Mouse (Mus musculus) hindbrain, embryonic 10.5 days (tissue): ENCODE measurements around the gene Hist1h2ae. TPM values are rescaled to one million over a fixed set of nuclear protein-coding genes. Genes with fewer than 3 reads are reported as not detected.

Source experiments
- DNase-seq: peaks from one replicate; pipeline ENCODE4 v3.0.0-alpha.2; 2017; ENCODE audit warnings: low spot score
- H3K27ac ChIP-seq: fragments of 300-500 bp; sonication (generic); 2 replicates; pipeline ENCODE4 v1.5.1; 2016; ENCODE audit warnings: mild to moderate bottlenecking, moderate library complexity
- H3K27me3 ChIP-seq: fragments of 300-500 bp; sonication (generic); 2 replicates; pipeline ENCODE4 v1.6.1; 2016; ENCODE audit warnings: mild to moderate bottlenecking; ENCODE audit not compliant: poor library complexity, insufficient read depth, severe bottlenecking
- H3K36me3 ChIP-seq: fragments of 300-500 bp; sonication (generic); 2 replicates; pipeline ENCODE4 v1.6.1; 2016; ENCODE audit warnings: mild to moderate bottlenecking, moderate library complexity
- H3K4me1 ChIP-seq: fragments of 300-500 bp; sonication (generic); replicated peaks from 2 replicates; pipeline ENCODE4 v1.6.1; 2016; ENCODE audit warnings: mild to moderate bottlenecking
- H3K4me3 ChIP-seq: fragments of 300-500 bp; sonication (generic); 2 replicates; pipeline ENCODE4 v1.5.1; 2016; ENCODE audit warnings: mild to moderate bottlenecking, moderate library complexity
- H3K9me3 ChIP-seq: fragments of 300-500 bp; sonication (generic); 2 replicates; pipeline ENCODE4 v1.6.1; 2016; ENCODE audit warnings: mild to moderate bottlenecking, moderate library complexity
- WGBS: fragments of 180-500 bp; shearing (Covaris S2); methylation state at CpG from one replicate; pipeline ENCODE4 v1.1.7; 2016; 5-methylcytosine and 5-hydroxymethylcytosine counted together
- polyA plus RNA-seq: library from polyadenylated mRNA; unstranded; fragments of >200 nt; fragmentation: Nextera tagmentation; extraction: Ambion mirVana; gene quantifications from 2 replicates; pipeline ENCODE4 v1.2.1, GENCODE M21; 2016

Gene Hist1h2ae
- polyA plus RNA-seq, 1 experiment from 2014 or later: 103 TPM

GRCm38 (mm10) chr13:23529480-23530165, 41.4 kb downstream of the Hist1h2ae start:
- H3K9me3 ChIP-seq: no peaks in the 10 kb centered on the region
- DNase-seq: no peak
- peak overlapping the region; percentile 98 for H3K27ac ChIP-seq
- H3K27me3 ChIP-seq: no peaks in the 10 kb centered on the region
- no peaks in the 10 kb centered on the region for H3K36me3 ChIP-seq
- peak overlapping the region; percentile 64 for H3K4me3 ChIP-seq
- 42% methylated on average over 2 of the region's 2 CpGs for WGBS
- peaks cover 51% of the 10 kb centered on the region for H3K4me1 ChIP-seq

- Histone ChIP-seq H3K27me3 (no peaks in the 10 kb centered on the region), H3K9me3 (no peaks in the 10 kb centered on the region), H3K27ac (no peak overlapping the region; the same call in 1 of the 2 replicates), H3K4me3 (peak overlapping the region; percentile 24), H3K4me1 (peaks cover 48% of the 10 kb centered on the region), H3K36me3 (no peaks in the 10 kb centered on the region)
- WGBS: 76% methylated on average over 5 of the region's 5 CpGs
- DNase-seq: peak; percentile 32
These were observed 42.0 kb downstream of the Hist1h2ae start for GRCm38 (mm10) chr13:23529005-23529404.

- H3K4me3 ChIP-seq: peak overlapping the region; percentile 53
- H3K27me3 ChIP-seq: no peaks in the 10 kb centered on the region
- H3K36me3 ChIP-seq: no peaks in the 10 kb centered on the region
- peak overlapping the region; percentile 84 for H3K27ac ChIP-seq
- no peaks in the 10 kb centered on the region for H3K9me3 ChIP-seq
- peak; percentile 92 for DNase-seq
- H3K4me1 ChIP-seq: peaks cover 31% of the 10 kb centered on the region
- WGBS: under 1% methylated on average over 17 of the region's 17 CpGs
These were observed 44.7 kb downstream of the Hist1h2ae start for GRCm38 (mm10) chr13:23526312-23526711.

- 2% methylated on average over 10 of the region's 10 CpGs for WGBS
- Histone ChIP-seq H3K4me1 (peaks cover 31% of the 10 kb centered on the region), H3K27me3 (no peaks in the 10 kb centered on the region), H3K27ac (peak overlapping the region; percentile 16; the same call in 1 of the 2 replicates), H3K36me3 (no peaks in the 10 kb centered on the region), H3K9me3 (no peaks in the 10 kb centered on the region), H3K4me3 (peak overlapping the region; percentile 53)
- peak; percentile 58 for DNase-seq
These were observed 45.1 kb downstream of the Hist1h2ae start for GRCm38 (mm10) chr13:23525901-23526300.

GRCm38 (mm10) chr13:23524654-23525053, 46.4 kb downstream of the Hist1h2ae start:
- peaks cover 28% of the 10 kb centered on the region for H3K4me1 ChIP-seq
- no peak overlapping the region for H3K27ac ChIP-seq
- peak; percentile 86 for DNase-seq
- H3K9me3 ChIP-seq: no peaks in the 10 kb centered on the region
- no peaks in the 10 kb centered on the region for H3K36me3 ChIP-seq
- H3K27me3 ChIP-seq: no peaks in the 10 kb centered on the region
- 8% methylated on average over 5 of the region's 5 CpGs for WGBS
- peak overlapping the region; percentile 23; the same call in 1 of the 2 replicates for H3K4me3 ChIP-seq

- no peak overlapping the region for H3K4me3 ChIP-seq
- no peak for DNase-seq
- no peaks in the 10 kb centered on the region for H3K27me3 ChIP-seq
- H3K4me1 ChIP-seq: peaks cover 22% of the 10 kb centered on the region
- H3K9me3 ChIP-seq: no peaks in the 10 kb centered on the region
- WGBS: 56% methylated on average over 5 of the region's 5 CpGs
- H3K27ac ChIP-seq: no peak overlapping the region
- H3K36me3 ChIP-seq: no peaks in the 10 kb centered on the region
These were observed 47.0 kb downstream of the Hist1h2ae start for GRCm38 (mm10) chr13:23523976-23524375.

- peaks cover 9% of the 10 kb centered on the region; the same call in 1 of the 2 replicates for H3K4me1 ChIP-seq
- peak overlapping the region; percentile 28; the same call in 1 of the 2 replicates for H3K4me3 ChIP-seq
- H3K27me3 ChIP-seq: no peaks in the 10 kb centered on the region
- H3K9me3 ChIP-seq: no peaks in the 10 kb centered on the region
- H3K27ac ChIP-seq: no peak overlapping the region
- no peaks in the 10 kb centered on the region for H3K36me3 ChIP-seq
- under 1% methylated on average over 14 of the region's 14 CpGs for WGBS
- DNase-seq: peak; percentile 79
These were observed 49.3 kb downstream of the Hist1h2ae start for GRCm38 (mm10) chr13:23521703-23522102.

Other genes starting within 250 kb of the Hist1h2ae start
- 42.3 and 54.0 TPM in 2 replicates for gene Zfp322a, start 202.0 kb downstream of the Hist1h2ae start, polyA plus RNA-seq
- 13.4 and 14.5 TPM in 2 replicates for gene Abt1, start 147.4 kb downstream of the Hist1h2ae start, polyA plus RNA-seq
- 0.04 TPM in 1 of 2 replicates, not detected in the other for gene Btn1a1, start 105.3 kb downstream of the Hist1h2ae start, polyA plus RNA-seq
- 0.29 and 0.35 TPM in 2 replicates for gene Btn2a2, start 82.4 kb downstream of the Hist1h2ae start, polyA plus RNA-seq
- 5.8 and 7.4 TPM in 2 replicates for gene Hist1h4h, start 40.2 kb downstream of the Hist1h2ae start, polyA plus RNA-seq
- gene Hist1h2af, start 37.3 kb downstream of the Hist1h2ae start, polyA plus RNA-seq: 7.8 and 9.2 TPM in 2 replicates
- gene Hist1h3g, start 35.8 kb downstream of the Hist1h2ae start, polyA plus RNA-seq: 3.3 and 6.0 TPM in 2 replicates
- gene Hist1h2bh, start 27.8 kb downstream of the Hist1h2ae start, polyA plus RNA-seq: 0.51 and 1.1 TPM in 2 replicates
- 0.92 and 1.1 TPM in 2 replicates for gene Hist1h3f, start 27.2 kb downstream of the Hist1h2ae start, polyA plus RNA-seq
- gene Hist1h4f, start 19.6 kb downstream of the Hist1h2ae start, polyA plus RNA-seq: 0.56 TPM in 1 of 2 replicates, not detected in the other
- 0.37 and 0.49 TPM in 2 replicates for gene Hist1h1d, start 18.0 kb downstream of the Hist1h2ae start, polyA plus RNA-seq
- gene Hist1h3e, start 8.9 kb downstream of the Hist1h2ae start, polyA plus RNA-seq: 5.3 and 5.6 TPM in 2 replicates
- 7.0 and 7.3 TPM in 2 replicates for gene Hist1h2bg, start 176 bp upstream of the Hist1h2ae start, polyA plus RNA-seq
- 4.7 and 5.1 TPM in 2 replicates for gene Hist1h2bf, start 3.0 kb upstream of the Hist1h2ae start, polyA plus RNA-seq
- gene Hist1h2ad, start 3.2 kb upstream of the Hist1h2ae start, polyA plus RNA-seq: 1.8 and 2.2 TPM in 2 replicates
- gene Hist1h3d, start 4.5 kb upstream of the Hist1h2ae start, polyA plus RNA-seq: 4.8 and 10.9 TPM in 2 replicates
- 101 and 107 TPM in 2 replicates for gene Hist1h4d, start 10.4 kb upstream of the Hist1h2ae start, polyA plus RNA-seq
- 2.5 and 2.7 TPM in 2 replicates for gene Hist1h2be, start 49.9 kb upstream of the Hist1h2ae start, polyA plus RNA-seq
- gene Hist1h1e, start 51.3 kb upstream of the Hist1h2ae start, polyA plus RNA-seq: 22.0 and 26.3 TPM in 2 replicates
- gene Hist1h2ac, start 112.7 kb upstream of the Hist1h2ae start, polyA plus RNA-seq: 0.80 and 1.2 TPM in 2 replicates
- gene Hist1h2bc, start 113.0 kb upstream of the Hist1h2ae start, polyA plus RNA-seq: 23.1 and 26.2 TPM in 2 replicates
- gene Hist1h1t, start 124.6 kb upstream of the Hist1h2ae start, polyA plus RNA-seq: not detected in 2 replicates
- gene Hist1h4c, start 127.2 kb upstream of the Hist1h2ae start, polyA plus RNA-seq: 5.4 TPM in 2 replicates
- gene Hfe, start 139.6 kb upstream of the Hist1h2ae start, polyA plus RNA-seq: 3.2 and 3.5 TPM in 2 replicates
- gene Hist1h1c, start 167.6 kb upstream of the Hist1h2ae start, polyA plus RNA-seq: 10.6 and 12.6 TPM in 2 replicates
- 6.9 and 8.6 TPM in 2 replicates for gene Hist1h3c, start 174.4 kb upstream of the Hist1h2ae start, polyA plus RNA-seq
- 1.8 and 2.4 TPM in 2 replicates for gene Hist1h2bb, start 175.5 kb upstream of the Hist1h2ae start, polyA plus RNA-seq
- gene Hist1h2ab, start 179.9 kb upstream of the Hist1h2ae start, polyA plus RNA-seq: 45.2 and 49.3 TPM in 2 replicates
- 5.5 and 8.8 TPM in 2 replicates for gene Hist1h3b, start 181.0 kb upstream of the Hist1h2ae start, polyA plus RNA-seq
- 4.9 and 5.4 TPM in 2 replicates for gene Hist1h4b, start 185.8 kb upstream of the Hist1h2ae start, polyA plus RNA-seq
- gene Hist1h4a, start 190.0 kb upstream of the Hist1h2ae start, polyA plus RNA-seq: not detected in 2 replicates
- 3.7 and 4.8 TPM in 2 replicates for gene Hist1h3a, start 191.2 kb upstream of the Hist1h2ae start, polyA plus RNA-seq
- gene Hist1h1a, start 192.4 kb upstream of the Hist1h2ae start, polyA plus RNA-seq: 2.3 and 3.4 TPM in 2 replicates
- not detected in 2 replicates for gene Trim38, start 198.7 kb upstream of the Hist1h2ae start, polyA plus RNA-seq
- not detected in 2 replicates for gene Slc17a2, start 235.8 kb upstream of the Hist1h2ae start, polyA plus RNA-seq